Mouse (Mus musculus) kidney, adult 18-20 months (tissue): Measurements from ENCODE around the gene Dtnb.

Experiments
- DNase-seq: peaks from one replicate; pipeline ENCODE4 v3.0.0; 2021

The Dtnb gene

GRCm38 (mm10) chr12:3573410-3573809 lies 1.2 kb downstream of the Dtnb start:
- DNase-seq = no peak

GRCm38 (mm10) chr12:3574670-3575069 lies 2.5 kb downstream of the Dtnb start:
- no peak for DNase-seq

DNA sequence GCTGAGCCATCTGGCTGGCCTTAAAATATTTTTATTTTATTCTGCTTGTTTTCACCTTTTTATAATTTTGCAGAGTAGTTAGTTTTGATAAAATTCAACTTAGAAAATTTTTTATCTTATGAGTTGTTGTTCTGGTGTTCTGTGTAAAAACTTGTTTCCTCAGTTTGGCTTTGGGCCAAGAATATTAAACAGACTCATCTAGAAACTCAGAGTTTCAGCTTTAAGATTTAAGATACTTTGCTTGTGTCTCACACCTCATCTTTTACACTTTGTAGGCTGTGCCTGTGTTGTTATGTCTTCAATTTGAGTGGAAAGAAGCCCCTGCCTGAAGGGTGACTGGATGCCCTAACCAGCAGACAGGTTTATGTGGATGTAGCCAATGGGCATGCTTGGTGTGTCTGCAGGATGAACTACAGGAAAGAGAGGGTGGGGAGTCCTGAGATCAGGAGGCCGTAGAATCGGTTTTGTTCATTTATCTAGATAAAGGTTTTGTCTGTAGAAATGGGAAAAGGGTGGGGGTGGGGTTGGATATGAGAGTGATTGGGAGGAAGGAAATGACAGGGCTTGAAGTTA lies 7.9 kb downstream of the Dtnb start:
- no peak for DNase-seq

DNA sequence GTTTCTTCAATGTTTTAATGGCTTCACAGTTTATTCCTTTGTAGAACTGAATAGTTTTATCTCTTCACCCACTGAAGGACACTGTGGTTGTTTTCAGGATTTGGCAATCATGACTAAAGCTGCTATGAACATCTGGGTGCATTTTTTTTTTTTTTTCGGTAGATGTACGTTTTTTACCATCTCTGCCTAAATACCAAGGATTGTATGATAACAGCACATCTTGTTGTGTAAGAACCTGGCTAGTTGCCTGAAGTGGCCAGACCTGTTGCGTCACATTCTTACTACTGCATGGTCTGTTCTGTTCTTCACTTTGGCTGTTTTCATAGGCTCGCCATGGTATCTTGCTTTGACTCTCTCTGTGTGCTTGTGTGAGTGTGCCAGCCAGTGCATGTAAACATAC lies 10.4 kb downstream of the Dtnb start:
- DNase-seq = no peak

DNA sequence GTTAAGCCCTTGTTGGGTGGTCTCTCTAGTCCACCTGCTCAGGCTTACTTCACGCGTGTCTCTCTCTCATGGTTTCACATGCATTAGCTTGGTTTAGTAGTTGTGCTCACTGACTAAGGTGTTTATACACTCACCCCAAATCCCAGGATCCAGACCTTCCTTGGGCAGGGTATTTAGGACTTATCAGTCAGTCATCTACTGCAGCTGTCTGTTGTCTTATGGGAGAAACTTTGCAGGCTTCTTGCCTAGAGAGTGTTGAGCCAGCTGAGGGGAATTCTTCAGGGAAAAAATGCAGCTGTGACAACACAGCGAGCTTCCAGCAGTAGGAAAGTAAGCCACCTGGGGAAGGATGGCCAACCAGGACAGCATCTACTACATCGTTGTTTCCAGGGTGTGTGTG lies 13.3 kb downstream of the Dtnb start:
- no peak for DNase-seq

GRCm38 (mm10) chr12:3587010-3587409 lies 14.8 kb downstream of the Dtnb start:
- DNase-seq = no peak

DNA sequence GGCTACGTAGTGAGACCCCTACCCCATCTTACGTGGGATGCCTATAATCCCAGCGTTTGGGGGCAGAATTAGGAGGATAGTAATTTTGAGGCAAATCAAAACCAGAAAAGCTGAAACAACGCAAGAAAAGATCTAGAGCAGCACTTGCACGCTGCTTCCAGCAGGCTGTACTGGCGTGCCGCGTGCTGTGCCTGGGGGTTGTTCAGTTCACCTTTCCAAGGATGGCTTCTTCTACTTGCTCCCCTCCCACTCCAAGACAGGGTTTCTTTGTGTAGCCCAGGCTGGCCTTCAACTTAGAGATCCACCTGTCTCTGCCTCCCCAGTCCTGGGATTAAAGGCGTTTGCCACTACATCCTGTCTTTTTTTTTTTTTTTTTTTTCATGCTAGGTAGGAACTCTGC lies 17.9 kb downstream of the Dtnb start:
- no peak for DNase-seq

- DNase-seq = no peak
These were observed 19.4 kb downstream of the Dtnb start for GRCm38 (mm10) chr12:3591595-3591994.

DNA sequence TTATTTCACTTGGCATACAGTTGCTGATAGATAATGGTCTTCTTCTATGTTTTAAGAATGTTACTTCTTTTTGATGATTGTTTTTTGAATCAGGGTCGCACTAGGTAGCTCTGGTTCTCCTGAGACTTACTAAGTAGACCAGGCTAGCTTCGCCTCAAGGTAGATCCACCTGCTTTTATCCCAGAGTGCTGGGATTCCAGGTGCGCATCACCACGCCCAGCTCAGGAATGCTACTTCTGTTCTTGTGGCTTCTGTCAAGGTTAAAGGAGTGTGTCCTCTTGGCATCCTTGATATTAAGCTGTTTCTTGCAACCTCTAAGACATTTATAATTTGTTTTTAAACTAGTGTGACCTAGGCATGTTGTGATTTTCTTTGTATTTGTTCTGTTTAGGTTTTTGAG lies 30.6 kb downstream of the Dtnb start:
- DNase-seq = no peak

GRCm38 (mm10) chr12:3606202-3606601 lies 34.0 kb downstream of the Dtnb start:
- DNase-seq = no peak

DNA sequence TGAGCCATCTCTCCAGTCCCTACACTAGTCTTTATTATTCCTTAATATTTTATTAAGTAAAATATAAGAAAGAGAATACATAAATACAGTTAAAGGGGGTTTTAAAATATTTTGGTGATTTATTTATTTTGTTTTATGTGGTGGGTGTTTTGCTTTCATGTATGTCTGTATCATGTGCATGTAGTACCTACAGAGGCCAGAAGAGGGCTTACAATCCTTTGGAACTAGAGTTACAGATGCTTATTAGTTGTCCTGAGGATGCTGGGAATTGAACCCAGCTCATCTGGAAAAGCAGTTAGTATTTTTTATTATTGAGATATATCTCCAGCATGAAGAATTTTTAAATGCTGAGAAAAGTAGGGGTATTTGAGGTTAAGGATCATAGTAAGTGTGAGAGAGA lies 37.6 kb downstream of the Dtnb start:
- DNase-seq = no peak

DNA sequence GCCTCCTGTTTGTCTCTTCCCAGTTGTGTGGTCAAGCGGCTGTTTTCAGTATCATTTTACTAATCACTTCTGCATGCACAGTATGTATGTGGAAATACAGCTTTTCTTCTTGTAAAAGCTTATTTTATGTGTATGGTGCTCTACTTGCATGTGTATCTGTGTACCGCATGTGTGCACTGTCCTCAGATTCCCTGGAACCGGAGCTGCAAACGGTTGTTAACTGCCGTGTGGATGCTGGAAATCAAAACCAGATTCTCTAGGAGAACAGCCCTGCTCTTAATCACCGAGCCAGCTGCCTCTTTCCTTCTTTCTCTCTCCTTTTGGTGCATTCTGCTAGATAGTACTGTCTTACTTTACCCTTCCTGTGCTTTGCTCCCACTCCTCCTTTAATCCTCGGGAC lies 39.7 kb downstream of the Dtnb start:
- no peak for DNase-seq

DNA sequence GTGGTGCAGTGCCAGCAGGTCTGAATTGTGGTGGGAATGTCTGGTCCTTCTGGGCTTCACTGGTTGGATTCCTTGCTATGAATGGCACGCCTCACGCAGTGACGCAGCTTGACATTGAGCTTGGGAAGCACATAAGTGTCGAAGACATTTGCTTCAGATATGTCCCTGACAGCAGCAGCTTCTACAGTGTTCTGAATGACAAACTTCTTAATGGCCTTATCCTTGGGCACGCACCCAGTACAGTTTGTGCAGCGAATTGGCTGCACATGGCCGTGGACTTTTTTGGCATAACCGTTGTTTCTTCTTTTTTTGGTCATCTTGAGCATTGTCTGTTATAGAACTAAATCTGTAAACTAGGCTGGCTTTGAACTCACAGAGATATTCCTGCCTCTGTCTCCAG lies 42.9 kb downstream of the Dtnb start:
- no peak for DNase-seq

GRCm38 (mm10) chr12:3618144-3619020 lies 46.2 kb downstream of the Dtnb start:
- no peak for DNase-seq

- DNase-seq = no peak
These were observed 46.8 kb downstream of the Dtnb start for GRCm38 (mm10) chr12:3619021-3619367.

GRCm38 (mm10) chr12:3626880-3627279 lies 54.7 kb downstream of the Dtnb start:
- peak; percentile 28 for DNase-seq

- DNase-seq = peak; percentile 26
These were observed 69.8 kb downstream of the Dtnb start for GRCm38 (mm10) chr12:3641931-3642330.

DNA sequence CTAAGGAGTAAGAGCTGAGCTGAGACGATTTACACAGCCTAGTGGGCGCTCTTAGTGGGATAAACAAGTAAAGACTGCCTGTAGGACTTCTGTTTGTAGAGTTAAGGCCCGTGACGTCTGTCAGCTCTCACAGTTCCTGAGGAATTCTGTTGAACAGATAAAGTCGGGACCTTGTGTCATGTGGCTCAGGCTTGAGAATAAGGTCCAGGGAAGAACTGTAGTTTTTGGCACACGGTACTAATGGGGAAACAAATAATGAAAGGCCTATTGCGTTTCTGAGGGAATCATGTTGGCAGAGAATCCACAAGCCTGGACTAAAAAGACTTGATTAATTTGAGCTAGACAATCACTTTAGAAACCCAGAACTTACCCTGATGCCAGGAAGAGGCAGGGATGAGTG lies 84.6 kb downstream of the Dtnb start:
- DNase-seq = no peak

DNA sequence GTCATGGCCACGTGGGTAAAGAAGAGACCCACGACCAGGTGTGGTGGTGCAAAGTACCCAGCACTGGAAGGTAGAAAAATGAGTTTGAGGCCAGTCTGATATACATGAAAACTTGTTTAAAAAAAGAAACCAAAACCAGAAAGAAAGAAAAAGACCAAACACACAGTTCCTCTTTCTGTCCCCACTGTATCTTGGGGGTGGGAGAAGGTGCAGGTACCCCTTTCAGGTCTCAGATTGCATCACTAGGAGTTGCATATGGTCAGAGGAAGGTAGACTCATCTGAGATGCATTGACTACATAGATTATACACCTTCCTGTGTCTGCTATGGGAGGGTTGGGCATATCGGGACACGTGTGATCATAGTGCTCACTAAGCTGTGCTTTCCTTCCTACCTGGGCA lies 85.1 kb downstream of the Dtnb start:
- DNase-seq = no peak

DNA sequence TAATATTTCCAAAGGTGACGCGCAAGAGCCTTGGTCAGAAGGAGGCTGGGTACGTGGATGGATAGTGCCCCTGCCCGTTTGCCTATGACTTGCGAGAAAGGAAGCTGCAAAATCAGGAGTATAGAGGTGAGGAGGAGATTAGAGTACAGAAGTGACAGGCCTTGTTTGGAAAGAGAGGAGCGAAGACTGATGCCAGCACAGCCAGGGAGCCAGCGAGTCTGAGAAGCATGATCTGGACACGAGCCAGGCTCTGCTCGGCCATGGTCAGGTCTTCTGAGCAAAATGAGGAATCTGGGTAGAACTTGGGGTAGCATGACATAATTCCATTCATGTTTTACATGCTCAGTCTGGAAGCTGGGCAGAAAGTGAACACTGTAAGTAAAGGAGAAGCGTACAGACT lies 85.6 kb downstream of the Dtnb start:
- no peak for DNase-seq

GRCm38 (mm10) chr12:3659554-3660311 lies 87.6 kb downstream of the Dtnb start:
- DNase-seq = no peak

GRCm38 (mm10) chr12:3660985-3661635 lies 88.9 kb downstream of the Dtnb start:
- DNase-seq = no peak

DNA sequence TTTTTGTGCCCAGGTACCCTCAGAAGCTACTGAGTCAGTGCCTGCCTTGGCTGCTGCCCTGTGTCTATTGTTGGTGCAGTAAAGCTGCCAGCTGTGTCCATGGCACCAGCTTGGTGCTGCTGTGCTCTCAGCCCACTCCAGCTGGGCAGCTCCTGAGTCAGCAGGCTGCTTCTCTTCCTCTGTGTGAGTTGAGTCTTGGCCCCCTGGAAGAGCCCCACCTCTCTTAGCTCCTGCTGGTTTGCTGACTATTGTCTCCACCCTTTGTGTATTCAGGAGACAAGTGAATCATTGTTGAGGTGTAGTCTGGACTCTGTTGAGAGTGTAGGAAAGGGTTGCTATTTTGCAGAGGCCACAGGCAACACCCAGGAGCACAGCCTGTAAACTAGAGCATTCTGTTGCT lies 90.5 kb downstream of the Dtnb start:
- no peak for DNase-seq

DNA sequence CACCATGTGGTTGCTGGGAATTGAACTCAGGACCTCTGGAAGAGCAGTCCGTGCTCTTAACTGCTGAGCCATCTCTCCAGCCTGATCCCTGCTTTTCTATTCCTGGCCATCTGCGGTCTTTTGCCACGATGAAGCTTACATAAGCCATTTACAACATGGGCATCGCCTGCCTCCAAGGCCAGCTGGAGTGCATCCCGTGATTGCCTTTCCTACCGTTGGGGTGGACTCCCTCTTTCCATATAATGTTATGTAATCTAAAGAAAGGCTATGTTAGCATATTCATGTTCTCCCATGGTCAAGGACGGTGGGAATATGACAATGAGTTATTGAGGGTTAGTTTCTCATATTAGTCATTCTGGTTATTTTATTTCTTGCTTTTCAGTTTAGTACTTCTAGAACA lies 91.2 kb downstream of the Dtnb start:
- no peak for DNase-seq
